Mouse (Mus musculus): ENCODE data around the gene Gtf2ird1. TPM values are rescaled to one million over a fixed set of nuclear protein-coding genes. Genes with fewer than 3 reads are reported as not detected.
"Not testable (repeated sequence)": the region's sequence is repeated elsewhere in the genome, so short reads cannot be mapped to it uniquely, and the experiment has no call there.

Gene Gtf2ird1
- polyA plus RNA-seq, 1 experiment from 2014 or later = 75.6 TPM

- Histone ChIP-seq H3K27ac (ENCODE audit: low read depth, low read length) (no peak overlapping the region), H3K4me1 (ENCODE audit: control insufficient read depth, insufficient read depth, low read length) (no peaks in the 10 kb centered on the region), H3K27me3 (ENCODE audit: control insufficient read depth, insufficient read depth, low read length) (no peaks in the 10 kb centered on the region), H3K9ac (ENCODE audit: low read length) (no peak overlapping the region), H3K4me3 (ENCODE audit: low read depth, low read length) (no peak overlapping the region), H3K4me2 (ENCODE audit: low read depth) (no peak overlapping the region), H3K36me3 (ENCODE audit: control insufficient read depth, insufficient read depth, low read length) (no peaks in the 10 kb centered on the region), H3K9me3 (ENCODE audit: control insufficient read depth, low read length) (no peaks in the 10 kb centered on the region)
- ATAC-seq (ENCODE audit: insufficient read depth, low FRiP score, low TSS enrichment) = no peak
- no peak for DNase-seq (ENCODE audit: low spot score)
- 78% methylated on average over 2 of the region's 2 CpGs for WGBS
Measured at GRCm38 (mm10) chr5:134347066-134347465, 109.5 kb downstream of the Gtf2ird1 start.

GRCm38 (mm10) chr5:134345449-134345848 lies 111.1 kb downstream of the Gtf2ird1 start:
- no peak overlapping the region for H3K9ac ChIP-seq (ENCODE audit: low read length)

GRCm38 (mm10) chr5:134344076-134344475 lies 112.4 kb downstream of the Gtf2ird1 start:
- H3K36me3 ChIP-seq (ENCODE audit: control insufficient read depth, insufficient read depth, low read length) = no peaks in the 10 kb centered on the region
- H3K4me1 ChIP-seq (ENCODE audit: control insufficient read depth, insufficient read depth, low read length) = no peaks in the 10 kb centered on the region
- no peak overlapping the region for H3K27ac ChIP-seq (ENCODE audit: low read depth, low read length)
- no peak overlapping the region for H3K4me2 ChIP-seq (ENCODE audit: low read depth)
- H3K9ac ChIP-seq (ENCODE audit: low read length) = no peak overlapping the region
- DNase-seq (ENCODE audit: low spot score) = no peak
- WGBS = 82% methylated on average over 8 of the region's 8 CpGs
- no peaks in the 10 kb centered on the region for H3K9me3 ChIP-seq (ENCODE audit: control insufficient read depth, low read length)
- no peak for ATAC-seq (ENCODE audit: insufficient read depth, low FRiP score, low TSS enrichment)
- no peak overlapping the region for H3K4me3 ChIP-seq (ENCODE audit: low read depth, low read length)
- no peaks in the 10 kb centered on the region for H3K27me3 ChIP-seq (ENCODE audit: control insufficient read depth, insufficient read depth, low read length)

More at GRCm38 (mm10) chr5:134345449-134345848, 111.1 kb downstream of the Gtf2ird1 start:
- H3K9me3 ChIP-seq (ENCODE audit: control insufficient read depth, low read length) = no peaks in the 10 kb centered on the region
- no peaks in the 10 kb centered on the region for H3K27me3 ChIP-seq (ENCODE audit: control insufficient read depth, insufficient read depth, low read length)
- 83% methylated on average over 9 of the region's 9 CpGs for WGBS
- H3K4me1 ChIP-seq (ENCODE audit: control insufficient read depth, insufficient read depth, low read length) = no peaks in the 10 kb centered on the region
- H3K36me3 ChIP-seq (ENCODE audit: control insufficient read depth, insufficient read depth, low read length) = no peaks in the 10 kb centered on the region
- ATAC-seq (ENCODE audit: insufficient read depth, low FRiP score, low TSS enrichment) (no peak), DNase-seq (ENCODE audit: low spot score) (peak; percentile 34)
- H3K4me2 ChIP-seq (ENCODE audit: low read depth) = no peak overlapping the region
- H3K27ac ChIP-seq (ENCODE audit: low read depth, low read length) = no peak overlapping the region
- no peak overlapping the region for H3K4me3 ChIP-seq (ENCODE audit: low read depth, low read length)

GRCm38 (mm10) chr5:134343530-134343929 lies 113.0 kb downstream of the Gtf2ird1 start:
- H3K36me3 ChIP-seq (ENCODE audit: control insufficient read depth, insufficient read depth, low read length); H3K9ac ChIP-seq (ENCODE audit: low read length); H3K9me3 ChIP-seq (ENCODE audit: control insufficient read depth, low read length); H3K4me2 ChIP-seq (ENCODE audit: low read depth); H3K4me1 ChIP-seq (ENCODE audit: control insufficient read depth, insufficient read depth, low read length); H3K27me3 ChIP-seq (ENCODE audit: control insufficient read depth, insufficient read depth, low read length); DNase-seq (ENCODE audit: low spot score); H3K27ac ChIP-seq (ENCODE audit: low read depth, low read length); ATAC-seq (ENCODE audit: insufficient read depth, low FRiP score, low TSS enrichment); H3K4me3 ChIP-seq (ENCODE audit: low read depth, low read length): not testable (repeated sequence)
- WGBS = 88% methylated on average over 4 of the region's 4 CpGs

- DNase-seq (ENCODE audit: low spot score) (no peak), ATAC-seq (ENCODE audit: insufficient read depth, low FRiP score, low TSS enrichment) (no peak)
- Histone ChIP-seq H3K4me2 (ENCODE audit: low read depth) (no peak overlapping the region), H3K4me3 (ENCODE audit: low read depth, low read length) (no peak overlapping the region), H3K27me3 (ENCODE audit: control insufficient read depth, insufficient read depth, low read length) (no peaks in the 10 kb centered on the region), H3K4me1 (ENCODE audit: control insufficient read depth, insufficient read depth, low read length) (no peaks in the 10 kb centered on the region), H3K36me3 (ENCODE audit: control insufficient read depth, insufficient read depth, low read length) (no peaks in the 10 kb centered on the region), H3K9me3 (ENCODE audit: control insufficient read depth, low read length) (no peaks in the 10 kb centered on the region), H3K27ac (ENCODE audit: low read depth, low read length) (no peak overlapping the region), H3K9ac (ENCODE audit: low read length) (no peak overlapping the region)
- 88% methylated on average over 18 of the region's 18 CpGs for WGBS
Measured at GRCm38 (mm10) chr5:134342503-134343205, 113.9 kb downstream of the Gtf2ird1 start.

GRCm38 (mm10) chr5:134341721-134342120 lies 114.8 kb downstream of the Gtf2ird1 start:
- no peak overlapping the region for H3K27ac ChIP-seq (ENCODE audit: low read depth, low read length)
- H3K27me3 ChIP-seq (ENCODE audit: control insufficient read depth, insufficient read depth, low read length) = no peaks in the 10 kb centered on the region
- WGBS = 88% methylated on average over 5 of the region's 5 CpGs
- H3K4me2 ChIP-seq (ENCODE audit: low read depth) = no peak overlapping the region
- no peak overlapping the region for H3K4me3 ChIP-seq (ENCODE audit: low read depth, low read length)
- ATAC-seq (ENCODE audit: insufficient read depth, low FRiP score, low TSS enrichment) (no peak), DNase-seq (ENCODE audit: low spot score) (no peak)
- no peaks in the 10 kb centered on the region for H3K4me1 ChIP-seq (ENCODE audit: control insufficient read depth, insufficient read depth, low read length)
- H3K36me3 ChIP-seq (ENCODE audit: control insufficient read depth, insufficient read depth, low read length) = no peaks in the 10 kb centered on the region
- no peaks in the 10 kb centered on the region for H3K9me3 ChIP-seq (ENCODE audit: control insufficient read depth, low read length)
- H3K9ac ChIP-seq (ENCODE audit: low read length) = no peak overlapping the region

- no peak for DNase-seq (ENCODE audit: low spot score)
- H3K9ac ChIP-seq (ENCODE audit: low read length) = no peak overlapping the region
Measured at GRCm38 (mm10) chr5:134341321-134341720, 115.2 kb downstream of the Gtf2ird1 start.

GRCm38 (mm10) chr5:134340101-134340522 lies 116.4 kb downstream of the Gtf2ird1 start:
- no peaks in the 10 kb centered on the region for H3K27me3 ChIP-seq (ENCODE audit: control insufficient read depth, insufficient read depth, low read length)
- H3K9ac ChIP-seq (ENCODE audit: low read length) = no peak overlapping the region
- no peaks in the 10 kb centered on the region for H3K36me3 ChIP-seq (ENCODE audit: control insufficient read depth, insufficient read depth, low read length)
- H3K9me3 ChIP-seq (ENCODE audit: control insufficient read depth, low read length) = no peaks in the 10 kb centered on the region
- H3K4me3 ChIP-seq (ENCODE audit: low read depth, low read length) = no peak overlapping the region
- H3K4me2 ChIP-seq (ENCODE audit: low read depth) = no peak overlapping the region
- ATAC-seq (ENCODE audit: insufficient read depth, low FRiP score, low TSS enrichment) (no peak), DNase-seq (ENCODE audit: low spot score) (no peak)
- WGBS = 24% methylated on average over 6 of the region's 6 CpGs
- no peak overlapping the region for H3K27ac ChIP-seq (ENCODE audit: low read depth, low read length)
- no peaks in the 10 kb centered on the region for H3K4me1 ChIP-seq (ENCODE audit: control insufficient read depth, insufficient read depth, low read length)

More at GRCm38 (mm10) chr5:134341321-134341720, 115.2 kb downstream of the Gtf2ird1 start:
- H3K36me3 ChIP-seq (ENCODE audit: control insufficient read depth, insufficient read depth, low read length) = no peaks in the 10 kb centered on the region
- H3K4me3 ChIP-seq (ENCODE audit: low read depth, low read length) = no peak overlapping the region
- no peaks in the 10 kb centered on the region for H3K4me1 ChIP-seq (ENCODE audit: control insufficient read depth, insufficient read depth, low read length)
- no peaks in the 10 kb centered on the region for H3K9me3 ChIP-seq (ENCODE audit: control insufficient read depth, low read length)
- 79% methylated on average over 10 of the region's 10 CpGs for WGBS
- no peak for ATAC-seq (ENCODE audit: insufficient read depth, low FRiP score, low TSS enrichment)
- no peak overlapping the region for H3K4me2 ChIP-seq (ENCODE audit: low read depth)
- no peak overlapping the region for H3K27ac ChIP-seq (ENCODE audit: low read depth, low read length)
- no peaks in the 10 kb centered on the region for H3K27me3 ChIP-seq (ENCODE audit: control insufficient read depth, insufficient read depth, low read length)

GRCm38 (mm10) chr5:134337012-134337411 lies 119.5 kb downstream of the Gtf2ird1 start:
- not testable (repeated sequence) for H3K27ac ChIP-seq (ENCODE audit: low read depth, low read length); H3K9me3 ChIP-seq (ENCODE audit: control insufficient read depth, low read length); H3K4me2 ChIP-seq (ENCODE audit: low read depth); H3K4me1 ChIP-seq (ENCODE audit: control insufficient read depth, insufficient read depth, low read length); ATAC-seq (ENCODE audit: insufficient read depth, low FRiP score, low TSS enrichment); DNase-seq (ENCODE audit: low spot score); H3K9ac ChIP-seq (ENCODE audit: low read length); H3K27me3 ChIP-seq (ENCODE audit: control insufficient read depth, insufficient read depth, low read length); H3K36me3 ChIP-seq (ENCODE audit: control insufficient read depth, insufficient read depth, low read length); H3K4me3 ChIP-seq (ENCODE audit: low read depth, low read length)
- 53% methylated on average over 2 of the region's 2 CpGs for WGBS

All from neural tube, embryonic 11.5 days (tissue).